Mouse (Mus musculus) E14TG2a.4 (cell line): ENCODE measurements around the gene Coil.

Experiments
- CTCF ChIP-seq: conservative IDR thresholded peaks from 2 replicates; pipeline ENCODE4 v1.5.1; 2014; ENCODE audit warnings: low read length
- NANOG ChIP-seq: IDR thresholded peaks from 2 replicates; pipeline ENCODE4 v1.6.1; 2014; ENCODE audit warnings: borderline replicate concordance, low read length, mixed read lengths
- POU5F1 ChIP-seq: IDR thresholded peaks from 2 replicates; pipeline ENCODE4 v1.6.1; 2014; ENCODE audit warnings: low read length, borderline replicate concordance

DNA sequence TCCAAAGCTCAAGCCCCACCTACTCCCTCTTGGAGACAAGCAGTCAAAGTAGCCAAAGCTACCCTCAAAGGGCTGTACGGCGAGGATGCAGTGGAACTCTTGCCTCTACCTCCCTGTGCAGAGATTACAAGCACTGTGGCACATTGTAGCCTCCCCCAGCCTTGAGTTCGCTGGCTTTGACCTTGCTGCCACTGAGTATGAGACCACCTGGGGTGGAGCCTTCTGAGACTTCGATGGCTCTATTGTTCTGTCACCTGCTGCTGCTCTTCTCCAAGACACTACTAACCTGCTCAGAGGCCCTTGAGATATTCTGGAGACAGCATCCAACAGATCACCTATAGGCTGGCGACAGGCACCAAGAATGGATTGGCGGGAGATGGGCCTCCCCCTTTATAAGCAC lies 60.5 kb downstream of the Coil start:
- TF ChIP-seq CTCF, result no peak
- TF ChIP-seq NANOG, result no peak
- no peak for TF ChIP-seq POU5F1
